Mouse (Mus musculus) cerebellum, adult 2 months (tissue): ENCODE measurements around the gene Cdnf.

Experiments used
- CTCF ChIP-seq: fragments of 200-500 bp; IDR thresholded peaks from 2 replicates; pipeline ENCODE4 v1.5.1; 2011; ENCODE audit warnings: low read depth, mild to moderate bottlenecking, control low read depth, low read length, moderate library complexity, borderline replicate concordance; ENCODE audit not compliant: insufficient read depth
- POLR2A ChIP-seq: fragments of 200-500 bp; IDR thresholded peaks from 2 replicates; pipeline ENCODE4 v1.6.1; 2011; ENCODE audit warnings: low read length, control low read depth, borderline replicate concordance; ENCODE audit not compliant: insufficient read depth

- no peak for TF ChIP-seq CTCF
- no peak for TF ChIP-seq POLR2A
Observed at GRCm38 (mm10) chr2:3473891-3474290, 38.9 kb upstream of the Cdnf start.
